Mouse (Mus musculus) bone marrow macrophage, adult 2 months (primary cell): ENCODE measurements around the gene Pkig. TPM values are rescaled to one million over a fixed set of nuclear protein-coding genes. Genes with fewer than 3 reads are reported as not detected.
A peak's percentile ranks its signal among the peaks of the same experiment; 100 is the strongest.

Experiments
- H3K27ac ChIP-seq: 2 replicates; pipeline ENCODE4 v1.5.1; 2012; ENCODE audit warnings: low read depth, low read length; ENCODE audit not compliant: insufficient read depth
- H3K4me1 ChIP-seq: 2 replicates; pipeline ENCODE4 v1.6.1; 2012; ENCODE audit warnings: low read length; ENCODE audit not compliant: control insufficient read depth, insufficient read depth
- H3K4me3 ChIP-seq: 2 replicates; pipeline ENCODE4 v1.5.1; 2012; ENCODE audit warnings: mild to moderate bottlenecking, low read length, moderate library complexity; ENCODE audit not compliant: insufficient read depth
- CTCF ChIP-seq: IDR thresholded peaks from 2 replicates; pipeline ENCODE4 v1.5.1; 2012; ENCODE audit warnings: low read depth, mild to moderate bottlenecking, low read length, moderate library complexity
- POLR2A ChIP-seq: IDR thresholded peaks from 2 replicates; pipeline ENCODE4 v1.6.1; 2012; ENCODE audit warnings: mild to moderate bottlenecking, low read depth, low read length, borderline replicate concordance
- polyA plus RNA-seq: library from polyadenylated mRNA; stranded (reverse); fragments of >200 nt; gene quantifications from 2 replicates; pipeline ENCODE4 v1.2.4, GENCODE M21; 2012; ENCODE audit not compliant: missing spikeins, insufficient read depth, insufficient read length

The Pkig gene
- polyA plus RNA-seq, 1 experiment = 83.8 TPM

DNA sequence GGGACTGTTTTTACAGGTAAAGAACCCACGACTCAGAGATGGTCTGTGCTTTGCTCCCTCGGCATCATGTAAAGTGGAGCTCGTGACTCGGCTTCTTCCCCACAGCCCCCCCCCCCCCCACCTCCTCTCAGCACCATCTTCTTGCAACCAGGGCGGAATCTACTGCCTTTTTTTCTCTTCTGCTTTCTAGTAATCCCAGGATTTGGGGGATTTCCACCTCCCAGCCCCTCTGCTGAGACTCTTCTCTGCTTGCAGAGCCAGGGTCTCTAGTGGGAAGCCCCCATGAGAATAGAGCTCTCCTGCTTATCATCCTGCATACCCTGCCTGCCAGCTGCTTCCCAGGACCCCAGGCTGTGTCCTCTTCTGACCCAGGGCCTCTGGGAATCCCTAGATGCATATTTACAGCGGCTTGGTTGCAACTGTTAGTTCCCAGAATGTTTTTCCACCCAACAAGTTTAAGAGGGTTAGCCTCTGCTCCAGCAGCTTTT is 50.6 kb downstream of the Pkig start:
- peaks cover 69% of the 10 kb centered on the region for H3K4me1 ChIP-seq

DNA sequence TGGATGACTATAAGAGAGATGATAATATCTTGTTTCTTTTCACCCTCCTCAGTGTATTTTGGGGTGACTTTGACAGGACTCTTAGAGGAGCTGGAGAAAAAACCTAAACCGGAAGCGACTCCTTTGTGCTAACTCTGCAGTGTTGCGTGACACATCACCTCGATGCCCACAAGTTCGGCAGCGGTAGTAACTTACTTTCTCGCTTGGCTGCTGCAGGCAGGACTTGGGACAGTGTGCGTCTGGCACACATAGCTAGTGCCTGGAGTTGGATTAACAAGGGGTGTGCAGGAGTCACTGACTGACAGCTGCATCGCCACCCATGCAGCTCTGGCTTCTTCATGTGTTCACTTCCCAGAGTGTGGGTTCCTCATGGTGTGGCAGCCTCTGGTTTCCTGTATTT is 51.8 kb downstream of the Pkig start:
- Histone ChIP-seq H3K4me3 (no peak overlapping the region), H3K27ac (no peak overlapping the region; the same call in 1 of the 2 replicates), H3K4me1 (peaks cover 69% of the 10 kb centered on the region)
- TF ChIP-seq CTCF = no peak
- TF ChIP-seq POLR2A = no peak

More for the DNA sequence above, 50.6 kb downstream of the Pkig start:
- no peak for TF ChIP-seq CTCF
- TF ChIP-seq POLR2A = no peak
- H3K4me3 ChIP-seq = no peak overlapping the region
- H3K27ac ChIP-seq = no peak overlapping the region

DNA sequence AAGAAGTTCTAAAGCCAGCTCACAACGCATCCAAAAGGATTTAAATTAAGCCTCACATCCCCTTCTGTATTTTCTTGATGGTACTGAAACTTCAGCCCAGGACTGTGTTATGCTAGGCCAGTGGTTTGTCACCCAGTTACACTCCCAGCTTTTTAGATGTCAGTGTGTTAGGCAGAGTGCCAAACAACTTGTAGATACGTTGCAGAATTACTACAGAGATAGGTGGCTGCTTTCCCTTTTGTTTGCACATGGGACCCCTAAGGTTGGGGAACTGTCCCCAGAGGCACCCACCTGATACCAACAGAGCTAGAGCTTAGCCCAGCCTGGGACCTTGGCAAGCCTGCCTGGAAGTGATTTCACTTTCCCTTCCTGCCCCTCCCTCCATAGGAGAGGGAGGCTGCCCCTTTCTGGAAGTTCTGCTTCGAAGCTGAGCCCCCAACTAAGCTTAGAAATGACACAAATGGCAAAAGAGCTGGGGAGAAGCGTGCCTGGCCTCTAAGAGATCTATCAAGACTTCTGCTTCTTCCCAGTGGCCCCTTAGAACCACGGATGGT is 52.5 kb downstream of the Pkig start:
- no peak overlapping the region for H3K4me3 ChIP-seq
- TF ChIP-seq CTCF = no peak
- TF ChIP-seq POLR2A = no peak
- peak overlapping the region; percentile 45 for H3K27ac ChIP-seq
- H3K4me1 ChIP-seq = peaks cover 73% of the 10 kb centered on the region

DNA sequence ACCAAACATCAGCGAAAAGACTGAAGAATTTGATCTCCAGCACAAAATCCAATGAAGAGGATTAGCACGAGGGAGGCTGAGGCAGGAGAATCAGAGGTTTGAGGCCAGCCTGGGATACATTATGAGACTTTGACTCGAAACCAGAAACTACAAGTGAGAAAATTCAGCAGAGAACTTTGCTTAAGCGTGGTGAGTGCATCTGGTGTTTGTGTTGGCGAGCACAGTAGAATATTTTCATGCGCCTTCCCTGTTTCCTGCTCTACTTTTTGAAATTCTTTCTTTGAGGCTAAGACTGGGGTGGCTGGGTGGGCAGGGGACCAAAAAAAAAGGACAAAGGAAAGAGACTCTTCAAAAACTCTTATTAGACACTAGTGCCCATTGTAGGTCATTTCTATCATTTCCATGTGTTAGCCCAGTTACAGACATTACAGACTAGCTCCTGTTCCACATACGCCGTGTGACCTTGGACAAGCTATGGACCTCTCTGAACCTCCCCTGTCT is 53.2 kb downstream of the Pkig start:
- no peak for TF ChIP-seq POLR2A
- no peak for TF ChIP-seq CTCF
- H3K4me1 ChIP-seq = peaks cover 75% of the 10 kb centered on the region
- H3K27ac ChIP-seq = peak overlapping the region; percentile 91
- no peak overlapping the region for H3K4me3 ChIP-seq

DNA sequence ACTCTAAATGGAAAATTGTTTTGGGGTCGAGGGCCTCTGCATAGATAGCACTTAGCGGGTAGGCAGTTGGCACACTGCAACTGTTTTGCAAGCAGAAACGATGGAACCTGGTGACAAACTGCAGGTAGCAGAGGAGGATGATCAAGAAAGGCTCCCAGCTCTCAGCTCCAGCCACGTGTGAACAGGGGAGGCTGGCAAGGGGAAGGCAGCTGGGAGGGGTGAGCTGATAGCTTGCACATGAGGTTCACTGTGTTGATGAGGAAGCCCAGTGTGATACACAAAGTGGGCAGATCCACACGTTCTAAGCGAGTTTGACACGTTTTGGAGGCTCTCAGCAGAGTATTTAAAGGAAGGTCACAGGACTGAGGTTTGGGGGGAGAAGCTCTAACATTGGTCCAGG is 54.3 kb downstream of the Pkig start:
- Histone ChIP-seq H3K4me3 (no peak overlapping the region), H3K4me1 (peaks cover 82% of the 10 kb centered on the region), H3K27ac (peak overlapping the region; percentile 91)
- no peak for TF ChIP-seq POLR2A
- no peak for TF ChIP-seq CTCF

DNA sequence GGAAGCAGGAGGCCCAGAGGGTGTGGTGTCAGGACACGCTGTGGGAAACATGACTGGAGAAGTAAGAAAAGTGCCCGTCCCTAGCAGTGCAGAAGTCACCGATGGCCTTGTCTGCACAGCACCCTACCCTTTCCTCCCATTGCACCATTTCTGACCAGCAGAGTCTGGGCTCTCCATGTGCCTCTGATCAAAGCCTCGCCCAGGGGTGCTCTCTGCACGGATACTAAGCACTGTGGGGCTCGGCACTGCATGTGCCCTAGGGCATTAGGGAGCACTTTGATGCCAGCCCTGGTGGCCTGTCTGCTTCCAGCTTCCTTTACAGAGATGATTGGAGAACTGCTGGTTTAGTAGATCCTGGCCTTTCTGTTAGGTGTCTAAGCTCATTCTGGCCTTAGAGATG is 54.7 kb downstream of the Pkig start:
- Histone ChIP-seq H3K4me3 (0 out of 2 replicates have a peak overlapping the region, but pooled peaks have one; percentile 2), H3K4me1 (peaks cover 81% of the 10 kb centered on the region), H3K27ac (peak overlapping the region; percentile 91)
- no peak for TF ChIP-seq CTCF
- TF ChIP-seq POLR2A = no peak

DNA sequence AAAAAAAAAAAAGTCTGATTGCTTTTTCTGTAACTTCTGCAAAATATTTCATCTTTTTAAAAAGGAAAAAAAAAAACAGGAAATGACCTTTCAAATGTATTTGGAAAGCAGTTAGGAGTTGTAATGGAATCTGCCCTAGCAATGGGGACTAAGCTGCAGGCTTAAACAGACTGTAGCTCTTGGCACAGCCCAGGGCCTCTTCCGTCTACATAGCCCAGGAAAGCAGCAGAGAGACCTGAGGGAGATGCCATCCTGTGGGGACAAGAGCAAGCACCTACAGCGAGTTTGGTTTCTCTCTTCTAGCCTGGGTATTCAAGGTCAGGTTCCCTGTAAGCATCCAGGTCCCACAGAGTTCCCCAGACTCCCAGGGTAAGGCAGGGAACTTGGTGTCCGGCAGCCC is 55.2 kb downstream of the Pkig start:
- peak overlapping the region; percentile 3; the same call in 1 of the 2 replicates for H3K4me3 ChIP-seq
- TF ChIP-seq POLR2A = no peak
- TF ChIP-seq CTCF = no peak
- peak overlapping the region; percentile 92 for H3K27ac ChIP-seq
- H3K4me1 ChIP-seq = peaks cover 76% of the 10 kb centered on the region

DNA sequence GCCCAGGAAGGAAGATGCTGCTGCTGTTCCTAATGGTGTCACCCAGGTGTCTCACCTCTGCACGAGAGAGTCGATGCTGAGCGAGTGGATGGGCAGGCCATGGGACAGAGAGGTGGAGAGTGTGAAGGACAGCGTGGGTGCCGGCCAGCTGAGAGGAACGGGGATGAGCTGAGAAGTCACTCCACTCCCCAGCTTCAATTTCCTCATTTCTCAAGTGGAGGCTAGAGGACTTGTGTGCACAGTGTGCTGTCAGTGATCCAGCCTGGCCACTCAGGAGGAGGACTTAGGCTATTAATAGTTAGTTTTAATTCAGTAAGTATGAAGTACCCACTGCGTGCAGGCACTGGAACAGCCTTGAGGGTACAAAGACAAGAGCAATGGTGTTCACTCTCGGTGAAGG is 58.3 kb downstream of the Pkig start:
- TF ChIP-seq POLR2A = no peak
- no peak for TF ChIP-seq CTCF
- Histone ChIP-seq H3K4me3 (0 out of 2 replicates have a peak overlapping the region, but pooled peaks have one; percentile 1), H3K4me1 (peaks cover 57% of the 10 kb centered on the region), H3K27ac (peak overlapping the region; percentile 75)

DNA sequence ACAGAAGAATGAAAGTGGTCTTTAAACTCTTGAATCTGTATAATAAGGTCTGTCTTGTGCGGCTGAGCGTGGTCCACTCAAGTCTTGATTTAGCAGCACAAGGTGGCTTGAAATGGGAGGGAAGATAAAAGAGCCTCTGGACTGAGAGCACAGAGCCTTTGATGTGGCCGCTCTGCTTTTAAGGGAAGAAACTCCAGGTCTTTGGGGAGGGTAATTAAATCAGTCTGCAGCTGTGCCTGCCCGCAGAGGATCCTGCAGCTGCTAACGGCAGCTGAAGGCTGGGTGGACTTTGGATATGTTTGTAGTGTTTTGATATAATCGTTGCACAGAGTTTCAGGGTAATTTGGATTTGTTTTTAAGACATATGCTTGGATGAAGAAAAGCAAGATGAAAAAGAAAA is 58.7 kb downstream of the Pkig start:
- Histone ChIP-seq H3K4me3 (no peak overlapping the region), H3K27ac (peak overlapping the region; percentile 75), H3K4me1 (peaks cover 53% of the 10 kb centered on the region)
- TF ChIP-seq CTCF = no peak
- no peak for TF ChIP-seq POLR2A

DNA sequence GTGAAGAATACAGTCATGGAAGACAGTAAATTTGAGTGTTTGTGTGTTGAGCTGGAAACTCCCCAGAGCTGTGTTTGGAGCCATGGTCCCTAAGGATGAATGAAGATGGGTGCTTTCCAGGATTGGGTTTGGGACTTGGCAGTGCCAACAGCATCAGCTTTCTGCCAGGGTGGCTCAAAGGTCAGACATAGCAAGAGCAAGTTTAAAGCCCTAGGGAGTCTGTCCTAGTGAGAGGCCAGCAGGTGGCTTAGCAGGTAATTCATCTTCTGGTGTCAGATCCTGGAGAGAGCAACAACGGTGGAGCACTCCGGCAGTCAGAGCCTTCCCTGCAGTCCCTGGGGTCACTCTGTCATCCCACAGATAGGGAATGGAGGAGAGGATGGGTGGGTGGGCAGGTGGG is 60.3 kb downstream of the Pkig start:
- no peak overlapping the region for H3K27ac ChIP-seq
- H3K4me1 ChIP-seq = peaks cover 38% of the 10 kb centered on the region
- TF ChIP-seq CTCF = 0 out of 2 replicates have a peak, but pooled peaks have one; percentile 31
- no peak for TF ChIP-seq POLR2A
- H3K4me3 ChIP-seq = no peak overlapping the region
